Mouse (Mus musculus) midbrain, embryonic 11.5 days (tissue): ENCODE measurements around the gene Dnah10. TPM values are rescaled to one million over a fixed set of nuclear protein-coding genes. Genes with fewer than 3 reads are reported as not detected.

Experiments
- polyA plus RNA-seq: library from polyadenylated mRNA; unstranded; fragments of >200 nt; fragmentation: Nextera tagmentation; extraction: Ambion mirVana; gene quantifications from 2 replicates; pipeline ENCODE4 v1.2.1, GENCODE M21; 2014

The Dnah10 gene
- polyA plus RNA-seq, 1 experiment from 2014 or later = not detected

Other genes starting within 250 kb of the Dnah10 start
- gene Rilpl2, start 246.7 kb upstream of the Dnah10 start, polyA plus RNA-seq = 19.6 and 23.1 TPM in 2 replicates
- 15.6 and 17.3 TPM in 2 replicates for gene Snrnp35, start 242.0 kb upstream of the Dnah10 start, polyA plus RNA-seq
- 17.7 and 21.7 TPM in 2 replicates for gene Rilpl1, start 193.7 kb upstream of the Dnah10 start, polyA plus RNA-seq
- 490 and 523 TPM in 2 replicates for gene Tmed2, start 184.4 kb upstream of the Dnah10 start, polyA plus RNA-seq
- gene Ddx55, start 172.2 kb upstream of the Dnah10 start, polyA plus RNA-seq = 13.2 and 15.0 TPM in 2 replicates
- 84.6 and 87.3 TPM in 2 replicates for gene Eif2b1, start 146.0 kb upstream of the Dnah10 start, polyA plus RNA-seq
- gene Gtf2h3, start 145.9 kb upstream of the Dnah10 start, polyA plus RNA-seq = 73.0 and 85.9 TPM in 2 replicates
- 40.3 and 42.5 TPM in 2 replicates for gene Atp6v0a2, start 96.5 kb upstream of the Dnah10 start, polyA plus RNA-seq
- gene Ccdc92, start 137.3 kb downstream of the Dnah10 start, polyA plus RNA-seq = 11.9 and 13.9 TPM in 2 replicates
- gene Zfp664, start 137.6 kb downstream of the Dnah10 start, polyA plus RNA-seq = 133 and 160 TPM in 2 replicates